ENCODE assay signal across 9 mouse cellular contexts in genomic region chr11:80808551-80809070, GRCm38 (mm10). TPM values are rescaled to one million over a fixed set of nuclear protein-coding genes. Genes with fewer than 3 reads are reported as not detected.
A peak's percentile ranks its signal among the peaks of the same experiment; 100 is the strongest.
DNase-seq lines count a peak whose midpoint lies in the region; ATAC-seq and TF ChIP-seq lines count a peak whose summit lies in the region.
"Had no signal": no experiment of that assay in that cellular context is flagged by ENCODE, and none has a peak within 500 bp of the region (broad histone marks: within the 10 kb centered on the region; RNA-seq: fewer than 3 reads in every experiment).

No protein-coding gene starts in this region.

- ATAC-seq in hindbrain, embryonic 13.5 days (ENCODE audit: low FRiP score): no peak
- peak; percentile 94 for ATAC-seq in intestine, postnatal 0 days
- ATAC-seq in activated CD4-positive, CD25-positive, alpha-beta regulatory T cell, adult 4 months: no peak

- H3K27ac ChIP-seq in hindbrain, embryonic 10.5 days: 0 out of 2 replicates have a peak overlapping the region, but pooled peaks have one; percentile 96
- no peak overlapping the region for H3K27ac ChIP-seq in hindbrain, embryonic 13.5 days
- peak overlapping the region; percentile 86; the same call in 1 of the 2 replicates for H3K27ac ChIP-seq in intestine, postnatal 0 days (ENCODE audit: low read depth, low read length)

- WGBS in hindbrain, embryonic 10.5 days: 68% methylated on average over 6 of the region's 6 CpGs
- 83% methylated on average over 6 of the region's 6 CpGs for WGBS in hindbrain, embryonic 13.5 days
- 32% methylated on average over 6 of the region's 6 CpGs for WGBS in intestine, postnatal 0 days

- peaks cover 12% of the 10 kb centered on the region; the same call in 1 of the 2 replicates for H3K27me3 ChIP-seq in hindbrain, embryonic 10.5 days (ENCODE audit: insufficient read depth, poor library complexity, severe bottlenecking)
- H3K27me3 ChIP-seq in hindbrain, embryonic 13.5 days: no peaks in the 10 kb centered on the region
- no peaks in the 10 kb centered on the region for H3K27me3 ChIP-seq in intestine, postnatal 0 days (replicated peaks; ENCODE audit: control insufficient read depth, insufficient read depth, low read length)

- peaks cover 15% of the 10 kb centered on the region for H3K36me3 ChIP-seq in hindbrain, embryonic 10.5 days
- H3K36me3 ChIP-seq in hindbrain, embryonic 13.5 days: peaks cover 3% of the 10 kb centered on the region; the same call in 1 of the 2 replicates
- H3K36me3 ChIP-seq in intestine, postnatal 0 days (ENCODE audit: control insufficient read depth, insufficient read depth): peaks cover 7% of the 10 kb centered on the region

- H3K4me1 ChIP-seq in hindbrain, embryonic 10.5 days (replicated peaks): peaks cover 39% of the 10 kb centered on the region
- H3K4me1 ChIP-seq in hindbrain, embryonic 13.5 days (replicated peaks): peaks cover 17% of the 10 kb centered on the region
- H3K4me1 ChIP-seq in intestine, postnatal 0 days (replicated peaks; ENCODE audit: control insufficient read depth, insufficient read depth, low read length): peaks cover 8% of the 10 kb centered on the region; the same call in 1 of the 2 replicates

- no peaks in the 10 kb centered on the region for H3K9me3 ChIP-seq in hindbrain, embryonic 10.5 days
- no peaks in the 10 kb centered on the region for H3K9me3 ChIP-seq in hindbrain, embryonic 13.5 days
- no peaks in the 10 kb centered on the region for H3K9me3 ChIP-seq in intestine, postnatal 0 days (ENCODE audit: control insufficient read depth)

- no peak overlapping the region for H3K4me3 ChIP-seq in hindbrain, embryonic 10.5 days
- H3K4me3 ChIP-seq in hindbrain, embryonic 13.5 days: no peak overlapping the region
- no peak overlapping the region for H3K4me3 ChIP-seq in intestine, postnatal 0 days (ENCODE audit: low read depth, low read length)

- H3K9ac ChIP-seq in hindbrain, embryonic 13.5 days: no peak overlapping the region
- no peak overlapping the region for H3K9ac ChIP-seq in intestine, postnatal 0 days (ENCODE audit: low read depth, low read length)

- DNase-seq in hindbrain, embryonic 10.5 days (ENCODE audit: low spot score): no peak
- peak; percentile 80 for DNase-seq in NIH3T3 (ENCODE audit: low read depth)
- peak; percentile 37 for DNase-seq in lung, postnatal 25 days (ENCODE audit: low spot score)
- DNase-seq in layer of hippocampus, adult 9-11 months: no peak
- no peak for DNase-seq in thymus, postnatal 0 days (ENCODE audit: low spot score)

- no peak overlapping the region for H3K4me2 ChIP-seq in hindbrain, embryonic 13.5 days
- no peak overlapping the region for H3K4me2 ChIP-seq in intestine, postnatal 0 days (replicated peaks; ENCODE audit: low read depth)

- TF ChIP-seq CTCF in intestine, postnatal 0 days (IDR thresholded peaks at IDR 0.05; ENCODE audit: low read depth): peak; percentile 76

RNA-seq across cellular contexts. Expression of gene Tmem98, which starts 1.4 kb away (rescaled TPM):
- polyA plus RNA-seq in hindbrain, embryonic 10.5 days (2016; fragmentation: Nextera tagmentation; extraction: Ambion mirVana): 81.7 and 86.2 TPM in 2 replicates
- 32.7 and 33.5 TPM in 2 replicates for polyA plus RNA-seq in hindbrain, embryonic 13.5 days (2015; fragmentation: Nextera tagmentation; extraction: Ambion mirVana)
- 148 and 156 TPM in 2 replicates for polyA plus RNA-seq in intestine, postnatal 0 days (2015; fragmentation: Nextera tagmentation; extraction: Ambion mirVana)
- polyA plus RNA-seq in activated CD4-positive, CD25-positive, alpha-beta regulatory T cell, adult 4 months (2017; shearing (Covaris generic)): not detected
- 6.5 and 7.2 TPM in 2 replicates for polyA plus RNA-seq in thymus, postnatal 0 days (2015; fragmentation: Nextera tagmentation; extraction: Ambion mirVana)

RNA-seq across cellular contexts. Expression of gene Myo1d, which starts 28.8 kb away (rescaled TPM):
- polyA plus RNA-seq in hindbrain, embryonic 10.5 days (2016; fragmentation: Nextera tagmentation; extraction: Ambion mirVana): 2.4 and 2.6 TPM in 2 replicates
- 2.2 and 2.4 TPM in 2 replicates for polyA plus RNA-seq in hindbrain, embryonic 13.5 days (2015; fragmentation: Nextera tagmentation; extraction: Ambion mirVana)
- 57.2 and 64.1 TPM in 2 replicates for polyA plus RNA-seq in intestine, postnatal 0 days (2015; fragmentation: Nextera tagmentation; extraction: Ambion mirVana)
- under 1 TPM; 0.37 to 0.79 TPM for polyA plus RNA-seq in activated CD4-positive, CD25-positive, alpha-beta regulatory T cell, adult 4 months (2017; shearing (Covaris generic))
- 2.5 and 2.8 TPM in 2 replicates for polyA plus RNA-seq in thymus, postnatal 0 days (2015; fragmentation: Nextera tagmentation; extraction: Ambion mirVana)

RNA-seq across cellular contexts. Expression of gene Spaca3, which starts 49.6 kb away (rescaled TPM):
- not detected in 2 replicates for polyA plus RNA-seq in hindbrain, embryonic 10.5 days (2016; fragmentation: Nextera tagmentation; extraction: Ambion mirVana)
- not detected in 2 replicates for polyA plus RNA-seq in hindbrain, embryonic 13.5 days (2015; fragmentation: Nextera tagmentation; extraction: Ambion mirVana)
- not detected in 2 replicates for polyA plus RNA-seq in intestine, postnatal 0 days (2015; fragmentation: Nextera tagmentation; extraction: Ambion mirVana)
- not detected for polyA plus RNA-seq in activated CD4-positive, CD25-positive, alpha-beta regulatory T cell, adult 4 months (2017; shearing (Covaris generic))
- polyA plus RNA-seq in thymus, postnatal 0 days (2015; fragmentation: Nextera tagmentation; extraction: Ambion mirVana): not detected in 2 replicates
- polyA plus RNA-seq: heart, embryonic 16.5 days had no signal

Comparison
In these comparisons a context has a peak if more than half of its experiments do, and no peak if none do; other contexts are left out.
1. DNase-seq: peak in NIH3T3 (single experiment) and lung, postnatal 25 days (single experiment); none in hindbrain, embryonic 10.5 days (single experiment), layer of hippocampus, adult 9-11 months (single experiment) and thymus, postnatal 0 days (single experiment).
2. RNA of gene Myo1d, which starts 28.8 kb away (polyA plus RNA-seq): 57.2 to 64.1 TPM in intestine, postnatal 0 days; 2.5 to 2.8 TPM in thymus, postnatal 0 days, 2.4 to 2.6 TPM in hindbrain, embryonic 10.5 days, 2.2 to 2.4 TPM in hindbrain, embryonic 13.5 days and 0.37 to 0.79 TPM in activated CD4-positive, CD25-positive, alpha-beta regulatory T cell, adult 4 months; every median in the first group is over 10 times any median in the second.